Mouse (Mus musculus) heart, embryonic 12.5 days (tissue): ENCODE measurements at regions not wholly inside any gene's neighbourhood (a gene's known extent, or its start where the extent isn't known, plus 50 kb on each side); places are given as distances from the start of the nearest gene placed in this dataset.
A peak's percentile ranks its signal among the peaks of the same experiment; 100 is the strongest.

Source experiments
- ATAC-seq: fragments of 200-750 bp; cut with Nextera tagmentation; 2 replicates; pipeline ENCODE4 v1.8.0; 2017; ENCODE audit warnings: moderate TSS enrichment, moderate library complexity; ENCODE audit not compliant: insufficient number of reproducible peaks, low FRiP score
- H3K27ac ChIP-seq: fragments of 300-500 bp; sonication (generic); 2 replicates; pipeline ENCODE4 v1.5.1; 2016; ENCODE audit warnings: mild to moderate bottlenecking, moderate library complexity; ENCODE audit not compliant: poor library complexity, severe bottlenecking
- H3K27me3 ChIP-seq: fragments of 300-500 bp; sonication (generic); replicated peaks from 2 replicates; pipeline ENCODE4 v1.6.1; 2016; ENCODE audit warnings: mild to moderate bottlenecking, moderate library complexity
- H3K36me3 ChIP-seq: fragments of 300-500 bp; sonication (generic); 2 replicates; pipeline ENCODE4 v1.6.1; 2016; ENCODE audit warnings: mild to moderate bottlenecking, moderate library complexity
- H3K4me1 ChIP-seq: fragments of 300-500 bp; sonication (generic); replicated peaks from 2 replicates; pipeline ENCODE4 v1.6.1; 2016; ENCODE audit warnings: mild to moderate bottlenecking
- H3K4me2 ChIP-seq: fragments of 300-500 bp; sonication (generic); 2 replicates; pipeline ENCODE4 v1.6.1; 2016; ENCODE audit warnings: mild to moderate bottlenecking, moderate library complexity
- H3K4me3 ChIP-seq: fragments of 300-500 bp; sonication (generic); 2 replicates; pipeline ENCODE4 v1.5.1; 2016; ENCODE audit warnings: mild to moderate bottlenecking
- H3K9ac ChIP-seq: fragments of 300-500 bp; sonication (generic); 2 replicates; pipeline ENCODE4 v1.6.1; 2016; ENCODE audit warnings: mild to moderate bottlenecking, moderate library complexity
- H3K9me3 ChIP-seq: fragments of 300-500 bp; sonication (generic); replicated peaks from 2 replicates; pipeline ENCODE4 v1.6.1; 2016; ENCODE audit warnings: mild to moderate bottlenecking, moderate library complexity
- WGBS: fragments of 180-500 bp; shearing (Covaris S2); methylation state at CpG from one replicate; pipeline ENCODE4 v1.1.7; 2016; 5-methylcytosine and 5-hydroxymethylcytosine counted together

- WGBS, result 65% methylated on average over 4 of the region's 4 CpGs
- no peaks in the 10 kb centered on the region for H3K36me3 ChIP-seq
- no peak overlapping the region for H3K4me2 ChIP-seq
- ATAC-seq, result no peak
- H3K27me3 ChIP-seq, result no peaks in the 10 kb centered on the region
- no peak overlapping the region for H3K9ac ChIP-seq
- H3K27ac ChIP-seq, result no peak overlapping the region
- H3K4me3 ChIP-seq, result no peak overlapping the region
- H3K9me3 ChIP-seq, result no peaks in the 10 kb centered on the region
- peaks cover 25% of the 10 kb centered on the region for H3K4me1 ChIP-seq
Observed at GRCm38 (mm10) chr14:25320141-25320540, 138.8 kb upstream of the Zmiz1 start.

DNA sequence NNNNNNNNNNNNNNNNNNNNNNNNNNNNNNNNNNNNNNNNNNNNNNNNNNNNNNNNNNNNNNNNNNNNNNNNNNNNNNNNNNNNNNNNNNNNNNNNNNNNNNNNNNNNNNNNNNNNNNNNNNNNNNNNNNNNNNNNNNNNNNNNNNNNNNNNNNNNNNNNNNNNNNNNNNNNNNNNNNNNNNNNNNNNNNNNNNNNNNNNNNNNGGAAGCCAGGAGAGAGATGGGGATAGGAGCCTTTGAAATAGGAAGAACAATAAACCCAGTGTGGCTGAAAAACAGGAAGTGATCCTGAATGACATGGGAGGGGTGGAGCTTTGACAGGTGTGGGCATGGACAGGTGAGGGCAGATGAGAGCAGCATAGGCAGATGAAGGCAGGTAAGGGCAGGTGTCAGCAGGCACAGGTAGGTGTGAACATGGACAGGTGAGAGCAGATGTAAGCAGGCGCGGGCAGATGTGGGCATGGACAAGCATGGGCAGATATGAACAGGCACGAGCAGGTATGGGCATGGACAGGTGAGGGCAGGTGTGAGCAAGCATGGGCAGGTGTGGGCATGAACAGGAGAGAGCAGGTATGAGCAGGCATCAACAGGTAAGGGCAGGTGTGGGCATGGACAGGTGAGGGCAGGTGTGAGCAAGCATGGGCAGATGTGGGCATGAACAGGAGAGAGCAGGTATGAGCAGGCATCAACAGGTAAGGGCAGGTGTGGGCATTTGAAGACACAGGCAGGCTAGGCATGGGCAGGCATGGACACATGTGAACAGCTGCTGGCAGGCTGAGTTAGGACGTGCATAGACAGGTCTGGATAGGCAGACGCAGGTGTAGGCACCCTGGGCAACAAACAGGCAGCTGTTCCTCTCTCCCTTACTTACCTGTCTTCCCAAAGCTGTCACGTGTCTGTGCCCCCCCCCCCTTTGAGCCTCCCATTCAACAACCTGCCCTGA, 135.2 kb upstream of the Zmiz1 start:
- H3K4me3 ChIP-seq, result no peak overlapping the region
- H3K9me3 ChIP-seq, result no peaks in the 10 kb centered on the region
- whole genome bisulfite sequencing, result 84% methylated on average over 6 of the region's 6 CpGs
- no peaks in the 10 kb centered on the region for H3K36me3 ChIP-seq
- no peak overlapping the region for H3K4me2 ChIP-seq
- no peaks in the 10 kb centered on the region for H3K27me3 ChIP-seq
- no peak overlapping the region for H3K9ac ChIP-seq
- H3K27ac ChIP-seq, result no peak overlapping the region
- peaks cover 21% of the 10 kb centered on the region for H3K4me1 ChIP-seq
- ATAC-seq, result no peak

- no peaks in the 10 kb centered on the region for H3K9me3 ChIP-seq
- H3K4me3 ChIP-seq, result no peak overlapping the region
- 81% methylated on average over 3 of the region's 3 CpGs for WGBS
Observed at GRCm38 (mm10) chr14:25325887-25326286, 133.1 kb upstream of the Zmiz1 start.

GRCm38 (mm10) chr14:25328230-25328629, 130.8 kb upstream of the Zmiz1 start:
- Histone ChIP-seq H3K4me2 (no peak overlapping the region), H3K36me3 (no peaks in the 10 kb centered on the region), H3K27ac (peak overlapping the region; percentile 32), H3K9me3 (no peaks in the 10 kb centered on the region), H3K9ac (no peak overlapping the region), H3K27me3 (no peaks in the 10 kb centered on the region), H3K4me3 (no peak overlapping the region), H3K4me1 (peaks cover 17% of the 10 kb centered on the region)
- no peak for ATAC-seq
- 68% methylated on average over 5 of the region's 5 CpGs for WGBS

More at GRCm38 (mm10) chr14:25325887-25326286, 133.1 kb upstream of the Zmiz1 start:
- H3K9ac ChIP-seq, result no peak overlapping the region
- peaks cover 17% of the 10 kb centered on the region for H3K4me1 ChIP-seq
- no peak overlapping the region for H3K27ac ChIP-seq
- no peak for ATAC-seq
- H3K36me3 ChIP-seq, result no peaks in the 10 kb centered on the region
- H3K4me2 ChIP-seq, result no peak overlapping the region
- H3K27me3 ChIP-seq, result no peaks in the 10 kb centered on the region

DNA sequence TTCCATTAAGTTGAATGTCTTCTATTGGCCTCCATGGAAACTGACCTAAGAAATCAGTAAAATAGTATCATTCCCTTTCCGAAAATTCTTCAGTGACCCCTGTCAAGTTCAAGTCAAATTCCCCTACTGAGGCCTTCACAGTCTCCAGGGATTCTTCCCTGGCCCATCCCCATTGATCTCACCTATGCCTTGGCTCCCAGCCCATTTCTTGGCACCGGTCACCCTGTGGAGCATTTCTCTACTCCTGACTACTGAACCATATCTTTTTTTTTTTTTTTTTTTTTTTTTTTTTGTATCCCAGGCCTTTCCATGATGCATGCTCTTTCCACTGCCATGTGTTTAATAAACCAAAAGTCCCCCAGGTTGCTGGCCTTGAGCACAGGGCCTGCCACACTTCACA, 124.8 kb upstream of the Zmiz1 start:
- ATAC-seq, result no peak
- H3K27me3 ChIP-seq, result no peaks in the 10 kb centered on the region
- no peak overlapping the region for H3K4me3 ChIP-seq
- H3K9me3 ChIP-seq, result no peaks in the 10 kb centered on the region
- WGBS, result 82% methylated on average over 2 of the region's 2 CpGs
- H3K4me2 ChIP-seq, result no peak overlapping the region
- peaks cover 18% of the 10 kb centered on the region for H3K4me1 ChIP-seq
- no peak overlapping the region for H3K9ac ChIP-seq
- H3K36me3 ChIP-seq, result peaks cover 3% of the 10 kb centered on the region; the same call in 1 of the 2 replicates
- H3K27ac ChIP-seq, result no peak overlapping the region

GRCm38 (mm10) chr14:25336875-25337274, 122.1 kb upstream of the Zmiz1 start:
- H3K4me3 ChIP-seq, result no peak overlapping the region
- 91% methylated on average over 1 of the region's 1 CpGs for WGBS
- peaks cover 3% of the 10 kb centered on the region; the same call in 1 of the 2 replicates for H3K36me3 ChIP-seq
- peaks cover 38% of the 10 kb centered on the region for H3K4me1 ChIP-seq
- H3K4me2 ChIP-seq, result no peak overlapping the region
- H3K9me3 ChIP-seq, result no peaks in the 10 kb centered on the region
- no peak overlapping the region for H3K27ac ChIP-seq
- no peak overlapping the region for H3K9ac ChIP-seq
- H3K27me3 ChIP-seq, result no peaks in the 10 kb centered on the region
- no peak for ATAC-seq

DNA sequence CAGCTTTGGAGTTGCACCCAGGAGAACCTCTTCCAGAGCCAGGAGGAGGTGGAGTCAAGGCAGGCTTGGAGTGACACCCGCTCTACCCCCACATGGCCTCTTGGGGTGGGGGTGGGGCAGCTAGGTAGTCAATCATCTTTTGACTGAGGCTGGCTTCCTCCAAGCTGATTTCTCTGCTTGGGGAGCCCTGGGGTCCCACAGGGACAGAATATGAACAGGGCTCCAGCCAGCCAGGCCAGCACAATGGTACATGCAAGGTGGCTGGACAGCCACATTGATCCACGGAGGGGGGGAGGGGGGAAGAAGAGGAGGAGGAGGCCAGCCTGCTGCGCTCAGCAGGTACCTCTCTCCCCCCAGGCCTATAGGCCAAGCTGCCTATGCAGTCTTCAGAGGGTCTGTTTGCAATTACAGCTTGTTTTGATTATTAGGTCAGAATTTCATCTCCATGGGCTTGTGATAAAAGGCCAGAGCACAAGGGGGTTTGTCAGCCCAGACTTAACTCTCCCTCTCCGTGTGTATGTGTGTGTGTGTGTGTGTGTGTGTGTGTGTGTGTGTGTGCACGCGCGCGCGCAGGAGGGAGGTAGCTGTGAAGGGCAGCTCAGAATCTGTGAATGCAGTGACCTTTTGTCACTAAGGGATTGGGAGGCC, 120.5 kb upstream of the Zmiz1 start:
- ATAC-seq, result no peak
- peaks cover 54% of the 10 kb centered on the region for H3K4me1 ChIP-seq
- H3K9ac ChIP-seq, result no peak overlapping the region
- H3K9me3 ChIP-seq, result no peaks in the 10 kb centered on the region
- peak overlapping the region; percentile 15; the same call in 1 of the 2 replicates for H3K27ac ChIP-seq
- H3K4me2 ChIP-seq, result no peak overlapping the region
- H3K4me3 ChIP-seq, result no peak overlapping the region
- H3K27me3 ChIP-seq, result no peaks in the 10 kb centered on the region
- peaks cover 3% of the 10 kb centered on the region; the same call in 1 of the 2 replicates for H3K36me3 ChIP-seq
- WGBS, result 51% methylated on average over 9 of the region's 9 CpGs

DNA sequence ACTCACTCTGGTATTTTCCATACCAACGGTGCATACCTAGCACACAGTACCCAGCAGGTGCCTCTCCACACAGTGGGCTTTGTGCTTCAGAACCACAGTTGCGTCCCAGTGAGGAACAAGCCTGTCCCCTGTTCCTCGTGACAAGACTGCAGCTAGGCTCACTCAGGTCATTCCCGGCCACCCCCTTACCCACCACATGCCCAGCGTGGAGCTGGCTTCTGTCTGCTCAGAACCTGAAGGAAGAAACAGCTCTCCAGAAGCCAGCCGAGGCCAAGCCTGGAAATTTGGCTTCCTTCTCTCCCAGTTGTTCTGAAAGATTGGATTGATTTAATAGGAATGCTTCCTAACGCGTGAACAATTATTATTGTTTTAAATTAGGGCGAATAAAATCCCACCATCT, 118.1 kb upstream of the Zmiz1 start:
- no peak overlapping the region for H3K27ac ChIP-seq
- H3K27me3 ChIP-seq, result no peaks in the 10 kb centered on the region
- H3K4me3 ChIP-seq, result no peak overlapping the region
- WGBS, result 85% methylated on average over 9 of the region's 9 CpGs
- H3K4me1 ChIP-seq, result peaks cover 68% of the 10 kb centered on the region
- no peaks in the 10 kb centered on the region for H3K36me3 ChIP-seq
- H3K9me3 ChIP-seq, result no peaks in the 10 kb centered on the region
- no peak overlapping the region for H3K9ac ChIP-seq
- H3K4me2 ChIP-seq, result no peak overlapping the region
- no peak for ATAC-seq

GRCm38 (mm10) chr14:25341848-25342427, 117.0 kb upstream of the Zmiz1 start:
- no peak for ATAC-seq
- Histone ChIP-seq H3K4me1 (peaks cover 79% of the 10 kb centered on the region), H3K9me3 (no peaks in the 10 kb centered on the region), H3K36me3 (no peaks in the 10 kb centered on the region), H3K4me3 (no peak overlapping the region), H3K27me3 (no peaks in the 10 kb centered on the region), H3K4me2 (no peak overlapping the region), H3K27ac (no peak overlapping the region), H3K9ac (no peak overlapping the region)
- 46% methylated on average over 9 of the region's 9 CpGs for whole genome bisulfite sequencing

DNA sequence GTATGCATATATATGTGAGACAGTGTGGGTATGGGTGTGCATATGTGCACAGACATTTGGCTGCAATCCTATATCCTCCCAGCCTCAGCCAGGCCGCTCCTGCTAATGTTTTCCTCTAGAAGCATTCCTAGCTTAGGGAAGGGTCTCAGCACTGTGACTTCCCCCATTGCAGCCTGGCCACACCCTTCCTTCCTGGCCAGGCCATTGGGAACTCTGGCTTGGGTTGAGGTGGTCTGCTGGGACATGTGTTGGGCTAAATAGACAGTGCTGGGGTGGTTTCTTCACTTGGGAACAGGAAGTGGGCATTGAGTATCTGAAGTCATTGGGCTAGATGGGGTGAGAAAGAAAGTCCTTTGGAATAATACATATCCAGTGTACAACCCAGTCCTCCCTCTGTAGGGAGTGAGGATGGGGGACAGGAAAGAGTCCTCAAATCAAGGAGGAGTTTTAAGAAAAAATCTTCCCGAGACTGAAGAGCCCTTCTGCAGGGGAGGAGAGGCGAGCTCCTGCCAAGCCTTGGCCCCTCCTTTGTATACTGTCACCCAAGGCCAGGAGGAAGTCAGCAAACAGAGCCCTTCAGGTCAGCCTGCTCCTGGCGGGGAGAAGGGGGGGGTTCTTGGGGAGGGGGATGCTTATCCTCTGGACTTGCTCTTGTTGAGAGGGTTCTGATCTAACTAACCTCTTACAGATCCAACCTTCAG, 116.0 kb upstream of the Zmiz1 start:
- Histone ChIP-seq H3K4me2 (no peak overlapping the region), H3K27ac (peak overlapping the region; percentile 15; the same call in 1 of the 2 replicates), H3K9me3 (no peaks in the 10 kb centered on the region), H3K9ac (no peak overlapping the region), H3K4me1 (peaks cover 76% of the 10 kb centered on the region), H3K4me3 (no peak overlapping the region), H3K36me3 (no peaks in the 10 kb centered on the region), H3K27me3 (no peaks in the 10 kb centered on the region)
- ATAC-seq, result no peak; the same call in 1 of the 2 replicates
- WGBS, result 31% methylated on average over 4 of the region's 4 CpGs
